Mouse (Mus musculus): ENCODE measurements around the gene Gm21828. TPM values are rescaled to one million over a fixed set of nuclear protein-coding genes. Genes with fewer than 3 reads are reported as not detected.

Gene Gm21828
- not detected in 2 replicates for polyA plus RNA-seq (2015; fragmentation: Nextera tagmentation; extraction: Ambion mirVana)

DNA sequence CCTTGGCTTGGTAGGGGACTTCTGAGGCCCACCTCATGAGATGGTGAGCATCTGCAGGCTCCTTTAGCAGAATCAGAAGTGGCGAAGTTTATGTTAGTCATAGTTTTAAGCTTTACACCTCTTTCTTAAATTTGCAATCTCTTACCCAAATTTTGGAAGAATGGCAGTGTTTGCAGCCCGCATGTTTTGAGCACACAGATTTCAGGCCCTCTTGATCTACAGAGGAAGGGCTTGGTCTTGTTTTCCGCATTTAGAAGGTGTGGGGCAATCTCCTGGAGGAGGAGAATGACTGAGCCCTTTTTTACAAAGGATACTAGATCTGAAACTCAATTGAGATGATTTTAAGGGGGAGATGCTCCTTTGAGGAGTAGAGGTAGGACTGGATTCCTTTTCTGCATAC lies at the start of gene Gm21828:
Gene Gm21828 (minus strand): TSS at position 101 of the 400 bp plus-strand sequence.

DNA sequence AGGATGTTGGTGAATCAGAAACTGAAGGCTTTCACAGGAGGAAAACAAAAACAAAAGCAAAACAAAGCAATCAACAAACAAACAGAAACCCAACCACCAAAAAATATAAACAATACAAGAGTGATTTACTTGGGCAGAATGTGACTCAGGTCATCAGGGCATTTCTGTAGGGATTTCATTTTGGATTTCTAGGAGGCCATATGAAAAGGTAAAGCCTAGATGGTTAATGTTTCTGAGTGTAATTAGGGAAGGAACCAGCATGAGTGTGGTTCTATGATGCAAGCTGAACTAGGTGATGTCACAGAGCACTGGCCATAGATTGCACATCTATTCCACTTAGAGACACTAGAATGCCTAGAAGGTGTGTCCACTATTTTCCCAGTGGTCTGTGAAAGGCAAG lies 28.4 kb upstream of the Gm21828 start, which contains the start of the genes Gm21440 and Gm21454:
Gene Gm21440 (plus strand): TSS at position 301 of the 400 bp plus-strand sequence.
Gene Gm21454 (plus strand): TSS at position 352 of the 400 bp plus-strand sequence.

Other genes with a start within 250 kb of the Gm21828 start
- not detected in 2 replicates for gene Gm20807, start 181.0 kb downstream of the Gm21828 start, polyA plus RNA-seq (2015; fragmentation: Nextera tagmentation; extraction: Ambion mirVana)
- gene Gm21891, start 90.4 kb downstream of the Gm21828 start, polyA plus RNA-seq (2015; fragmentation: Nextera tagmentation; extraction: Ambion mirVana): not detected in 2 replicates
- not detected in 2 replicates for gene Gm21425, start 62.0 kb downstream of the Gm21828 start, polyA plus RNA-seq (2015; fragmentation: Nextera tagmentation; extraction: Ambion mirVana)
- gene Gm21440, start 28.5 kb upstream of the Gm21828 start, polyA plus RNA-seq (2015; fragmentation: Nextera tagmentation; extraction: Ambion mirVana): not detected in 2 replicates
- gene Gm21454, start 28.5 kb upstream of the Gm21828 start, polyA plus RNA-seq (2015; fragmentation: Nextera tagmentation; extraction: Ambion mirVana): not detected in 2 replicates
- not detected in 2 replicates for gene Gm21725, start 125.1 kb upstream of the Gm21828 start, polyA plus RNA-seq (2015; fragmentation: Nextera tagmentation; extraction: Ambion mirVana)
- not detected in 2 replicates for gene Gm21866, start 241.7 kb upstream of the Gm21828 start, polyA plus RNA-seq (2015; fragmentation: Nextera tagmentation; extraction: Ambion mirVana)

Measured in urinary bladder, postnatal 0 days (tissue).